8 mouse cellular contexts compared by ENCODE assay signal in the genomic region with DNA sequence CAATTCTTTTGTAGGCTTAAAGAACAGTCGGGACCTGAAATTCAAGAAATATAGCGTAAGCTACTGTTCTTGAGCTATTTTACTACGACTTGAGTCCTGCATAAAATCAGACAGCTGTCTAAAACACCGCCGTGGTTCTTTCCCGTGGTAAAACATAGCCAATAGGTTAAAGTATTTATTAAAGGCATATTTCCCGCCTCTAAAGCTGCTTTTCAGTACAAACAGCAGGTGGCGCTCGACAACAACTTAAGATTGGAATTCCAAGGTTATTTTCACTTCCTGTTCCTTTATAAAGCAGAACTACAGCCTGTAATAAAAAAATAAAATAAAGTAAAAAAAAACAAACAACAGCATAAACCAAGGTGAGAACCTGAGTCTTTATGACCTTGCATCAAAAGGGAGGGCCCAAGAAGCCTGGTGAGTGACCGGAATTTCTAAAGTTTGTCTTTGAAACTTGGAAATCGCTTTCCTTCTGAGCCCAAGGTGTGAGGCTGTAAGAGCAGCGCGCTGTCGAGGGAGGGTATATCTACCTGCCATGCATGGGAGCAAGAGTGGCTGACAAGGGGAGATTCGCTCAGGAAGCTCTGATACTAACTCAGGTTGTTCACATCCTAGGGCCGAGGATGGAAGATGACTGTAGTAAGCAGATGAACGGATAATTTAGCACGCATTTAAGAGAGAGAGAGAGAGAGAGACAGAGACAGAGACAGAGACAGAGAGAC. TPM values are rescaled to one million over a fixed set of nuclear protein-coding genes. Genes with fewer than 3 reads are reported as not detected.
DNase-seq lines count a peak whose midpoint lies in the region; ATAC-seq lines count a peak whose summit lies in the region.

No protein-coding gene starts in this region.

- no peak for ATAC-seq in embryonic facial prominence, embryonic 11.5 days (replicated peaks; ENCODE audit: insufficient number of reproducible peaks, low FRiP score, low TSS enrichment, low read depth)
- 0 out of 2 replicates have a peak, but pooled peaks have one; percentile 19 for ATAC-seq in limb, embryonic 13.5 days (ENCODE audit: low FRiP score, low read depth)

- H3K27ac ChIP-seq in embryonic facial prominence, embryonic 11.5 days (replicated peaks; ENCODE audit: low read depth, low read length) = no peak overlapping the region
- peak overlapping the region; percentile 59; the same call in 1 of the 2 replicates for H3K27ac ChIP-seq in heart, embryonic 10.5 days
- H3K27ac ChIP-seq in limb, embryonic 13.5 days = no peak overlapping the region

- no peaks in the 10 kb centered on the region for H3K4me1 ChIP-seq in embryonic facial prominence, embryonic 11.5 days (ENCODE audit: control insufficient read depth, insufficient read depth, low read length)
- no peaks in the 10 kb centered on the region for H3K4me1 ChIP-seq in heart, embryonic 10.5 days
- H3K4me1 ChIP-seq in limb, embryonic 13.5 days = no peaks in the 10 kb centered on the region

- H3K4me3 ChIP-seq in embryonic facial prominence, embryonic 11.5 days (ENCODE audit: low read depth, low read length) = no peak overlapping the region
- no peak overlapping the region for H3K4me3 ChIP-seq in heart, embryonic 10.5 days
- H3K4me3 ChIP-seq in limb, embryonic 13.5 days = no peak overlapping the region

- no peaks in the 10 kb centered on the region for H3K36me3 ChIP-seq in embryonic facial prominence, embryonic 11.5 days (replicated peaks; ENCODE audit: control insufficient read depth, insufficient read depth, low read depth, low read length)
- no peaks in the 10 kb centered on the region for H3K36me3 ChIP-seq in heart, embryonic 10.5 days
- no peaks in the 10 kb centered on the region for H3K36me3 ChIP-seq in limb, embryonic 13.5 days
- H3K36me3 ChIP-seq in splenic B cell, adult 2 months (ENCODE audit: control insufficient read depth, insufficient read depth, low read length, poor library complexity, severe bottlenecking) = no peaks in the 10 kb centered on the region

- no peaks in the 10 kb centered on the region for H3K27me3 ChIP-seq in embryonic facial prominence, embryonic 11.5 days (ENCODE audit: control insufficient read depth, insufficient read depth, low read length)
- no peaks in the 10 kb centered on the region for H3K27me3 ChIP-seq in heart, embryonic 10.5 days (ENCODE audit: insufficient read depth, poor library complexity, severe bottlenecking)
- peaks cover 31% of the 10 kb centered on the region for H3K27me3 ChIP-seq in limb, embryonic 13.5 days
- no peaks in the 10 kb centered on the region for H3K27me3 ChIP-seq in splenic B cell, adult 2 months (ENCODE audit: control insufficient read depth, insufficient read depth, low read length, poor library complexity, severe bottlenecking)

- 38% methylated on average over 18 of the region's 18 CpGs for WGBS in embryonic facial prominence, embryonic 11.5 days
- WGBS in heart, embryonic 10.5 days = 35% methylated on average over 18 of the region's 18 CpGs
- WGBS in limb, embryonic 13.5 days = 34% methylated on average over 18 of the region's 18 CpGs

- H3K9ac ChIP-seq in embryonic facial prominence, embryonic 11.5 days (replicated peaks; ENCODE audit: low read length) = no peak overlapping the region
- H3K9ac ChIP-seq in limb, embryonic 13.5 days = no peak overlapping the region

- DNase-seq in 3134 (ENCODE audit: extremely low read depth, insufficient read length, low spot score) = peak; percentile 19
- peak; percentile 83 for DNase-seq in adrenal gland, postnatal 10 days
- DNase-seq in embryonic facial prominence, embryonic 11.5 days (ENCODE audit: low spot score) = peak; percentile 90
- DNase-seq in heart, embryonic 10.5 days (ENCODE audit: low spot score) = peak; percentile 78
- peak; percentile 80 for DNase-seq in kidney, adult 9 months
- DNase-seq in monocyte, adult 2 months (ENCODE audit: low read depth in 1 of 2, low spot score in 2 of 2) = peak; percentile 28 to 66
- DNase-seq in splenic B cell, adult 2 months (ENCODE audit: low read depth, low spot score) = peak; percentile 82

- no peaks in the 10 kb centered on the region for H3K9me3 ChIP-seq in embryonic facial prominence, embryonic 11.5 days (replicated peaks; ENCODE audit: control insufficient read depth, low read length)
- no peaks in the 10 kb centered on the region for H3K9me3 ChIP-seq in heart, embryonic 10.5 days
- H3K9me3 ChIP-seq in limb, embryonic 13.5 days = no peaks in the 10 kb centered on the region

- no peak overlapping the region for H3K4me2 ChIP-seq in embryonic facial prominence, embryonic 11.5 days (ENCODE audit: low read depth, low read length)
- H3K4me2 ChIP-seq in limb, embryonic 13.5 days (replicated peaks) = peak overlapping the region; percentile 34

RNA-seq across cellular contexts. Expression of a gene that starts 26.4 kb away (rescaled TPM):
- total RNA-seq in adrenal gland, postnatal 10 days (2021) = 1 to 10 TPM in 1 of 2 experiments, under 1 TPM in 1; 0.45 to 1.2 TPM
- 2.5 and 2.9 TPM in 2 replicates for polyA plus RNA-seq in embryonic facial prominence, embryonic 11.5 days (2014; fragmentation: Nextera tagmentation; extraction: Ambion mirVana)
- polyA plus RNA-seq in heart, embryonic 10.5 days (2016; fragmentation: Nextera tagmentation; extraction: Ambion mirVana) = 0.20 and 0.21 TPM in 2 replicates
- 16.4 and 17.8 TPM in 2 replicates for polyA plus RNA-seq in limb, embryonic 13.5 days (2015; fragmentation: Nextera tagmentation; extraction: Ambion mirVana)

RNA-seq across cellular contexts. Expression of a gene that starts 58.3 kb away (rescaled TPM):
- 10 to 100 TPM in 1 of 2 experiments, 1 to 10 TPM in 1; 9.8 to 10.3 TPM for total RNA-seq in adrenal gland, postnatal 10 days (2021)
- 85.6 and 94.5 TPM in 2 replicates for polyA plus RNA-seq in embryonic facial prominence, embryonic 11.5 days (2014; fragmentation: Nextera tagmentation; extraction: Ambion mirVana)
- 45.3 and 66.4 TPM in 2 replicates for polyA plus RNA-seq in heart, embryonic 10.5 days (2016; fragmentation: Nextera tagmentation; extraction: Ambion mirVana)
- 40.7 and 42.8 TPM in 2 replicates for polyA plus RNA-seq in limb, embryonic 13.5 days (2015; fragmentation: Nextera tagmentation; extraction: Ambion mirVana)

Comparison
In these comparisons a context has a peak if more than half of its experiments do, and no peak if none do; other contexts are left out.
1. DNase-seq: peak in every context shown above with its lines; median percentile 90 in embryonic facial prominence, embryonic 11.5 days; 83 in adrenal gland, postnatal 10 days; 82 in splenic B cell, adult 2 months; 80 in kidney, adult 9 months; 78 in heart, embryonic 10.5 days; 47 in monocyte, adult 2 months; 19 in 3134.